Mouse (Mus musculus) kidney, embryonic 16.5 days (tissue): ENCODE results near the gene Tmem217. TPM values are rescaled to one million over a fixed set of nuclear protein-coding genes. Genes with fewer than 3 reads are reported as not detected.
A peak's percentile ranks its signal among the peaks of the same experiment; 100 is the strongest.

Experiments
- ATAC-seq: fragments of 200-750 bp; cut with Nextera tagmentation; 2 replicates; pipeline ENCODE4 v1.8.0; 2017; ENCODE audit warnings: moderate TSS enrichment; ENCODE audit not compliant: low FRiP score, low TSS enrichment
- H3K27ac ChIP-seq: fragments of 300-500 bp; sonication (generic); 2 replicates; pipeline ENCODE4 v1.5.1; 2014; ENCODE audit warnings: low read length
- H3K27me3 ChIP-seq: fragments of 300-500 bp; sonication (generic); 2 replicates; pipeline ENCODE4 v1.6.1; 2014; ENCODE audit warnings: low read length, control low read depth, mixed read lengths; ENCODE audit not compliant: insufficient read depth
- H3K36me3 ChIP-seq: fragments of 300-500 bp; sonication (generic); 2 replicates; pipeline ENCODE4 v1.6.1; 2014; ENCODE audit warnings: low read length, control low read depth, mixed read lengths; ENCODE audit not compliant: insufficient read depth
- H3K4me1 ChIP-seq: fragments of 300-500 bp; sonication (generic); 2 replicates; pipeline ENCODE4 v1.6.1; 2014; ENCODE audit warnings: low read length, control low read depth, mixed read lengths; ENCODE audit not compliant: insufficient read depth
- H3K4me2 ChIP-seq: fragments of 300-500 bp; sonication (generic); replicated peaks from 2 replicates; pipeline ENCODE4 v1.6.1; 2014; ENCODE audit warnings: low read depth, low read length
- H3K4me3 ChIP-seq: fragments of 300-500 bp; sonication (generic); 2 replicates; pipeline ENCODE4 v1.5.1; 2014; ENCODE audit warnings: mild to moderate bottlenecking, low read length
- H3K9ac ChIP-seq: fragments of 300-500 bp; sonication (generic); replicated peaks from 2 replicates; pipeline ENCODE4 v1.6.1; 2014; ENCODE audit warnings: low read length
- H3K9me3 ChIP-seq: fragments of 300-500 bp; sonication (generic); 2 replicates; pipeline ENCODE4 v1.6.1; 2016; ENCODE audit warnings: low read length, control low read depth
- WGBS: fragments of 180-500 bp; shearing (Covaris S2); extraction: QIAGEN DNeasy Blood & Tissue Kit; methylation state at CpG from one replicate; pipeline ENCODE4 v1.1.7; 2014; 5-methylcytosine and 5-hydroxymethylcytosine counted together
- polyA plus RNA-seq: library from polyadenylated mRNA; unstranded; fragments of >200 nt; fragmentation: Nextera tagmentation; extraction: Ambion mirVana; gene quantifications from 2 replicates; pipeline ENCODE4 v1.2.1, GENCODE M21; 2015

Gene Tmem217
- polyA plus RNA-seq, 1 experiment from 2014 or later = 0.79 TPM

GRCm38 (mm10) chr17:29513044-29513730, 39.0 kb downstream of the Tmem217 start:
- WGBS = 23% methylated on average over 13 of the region's 13 CpGs
- Histone ChIP-seq H3K4me1 (peaks cover 3% of the 10 kb centered on the region; the same call in 1 of the 2 replicates), H3K4me3 (no peak overlapping the region), H3K4me2 (no peak overlapping the region), H3K27ac (no peak overlapping the region), H3K9ac (peak overlapping the region; percentile 50; the same call in 1 of the 2 replicates), H3K36me3 (no peaks in the 10 kb centered on the region), H3K9me3 (no peaks in the 10 kb centered on the region), H3K27me3 (no peaks in the 10 kb centered on the region)
- ATAC-seq = peak; percentile 82

GRCm38 (mm10) chr17:29510691-29511090, 41.5 kb downstream of the Tmem217 start:
- ATAC-seq = no peak
- Histone ChIP-seq H3K9me3 (no peaks in the 10 kb centered on the region), H3K4me2 (no peak overlapping the region), H3K4me3 (no peak overlapping the region), H3K27ac (no peak overlapping the region), H3K36me3 (no peaks in the 10 kb centered on the region), H3K4me1 (peaks cover 3% of the 10 kb centered on the region; the same call in 1 of the 2 replicates), H3K9ac (no peak overlapping the region), H3K27me3 (no peaks in the 10 kb centered on the region)
- 52% methylated on average over 8 of the region's 8 CpGs for WGBS

GRCm38 (mm10) chr17:29508927-29509608, 43.1 kb downstream of the Tmem217 start:
- Histone ChIP-seq H3K4me2 (no peak overlapping the region), H3K27ac (no peak overlapping the region), H3K9me3 (no peaks in the 10 kb centered on the region), H3K4me3 (no peak overlapping the region), H3K27me3 (no peaks in the 10 kb centered on the region), H3K4me1 (peaks cover 3% of the 10 kb centered on the region; the same call in 1 of the 2 replicates), H3K36me3 (no peaks in the 10 kb centered on the region), H3K9ac (no peak overlapping the region)
- no peak for ATAC-seq
- 71% methylated on average over 12 of the region's 12 CpGs for WGBS

GRCm38 (mm10) chr17:29503700-29504099, 48.5 kb downstream of the Tmem217 start:
- H3K27me3 ChIP-seq = no peaks in the 10 kb centered on the region
- no peaks in the 10 kb centered on the region for H3K36me3 ChIP-seq
- H3K4me2 ChIP-seq = peak overlapping the region; percentile 51; the same call in 1 of the 2 replicates
- no peak overlapping the region for H3K4me3 ChIP-seq
- WGBS = 84% methylated on average over 5 of the region's 5 CpGs
- no peak overlapping the region for H3K9ac ChIP-seq
- H3K27ac ChIP-seq = no peak overlapping the region
- no peaks in the 10 kb centered on the region for H3K9me3 ChIP-seq
- H3K4me1 ChIP-seq = peaks cover 12% of the 10 kb centered on the region
- ATAC-seq = no peak

- Histone ChIP-seq H3K27ac (peak overlapping the region; percentile 51; the same call in 1 of the 2 replicates), H3K36me3 (no peaks in the 10 kb centered on the region), H3K27me3 (no peaks in the 10 kb centered on the region), H3K4me1 (peaks cover 12% of the 10 kb centered on the region), H3K9ac (peak overlapping the region; percentile 32; the same call in 1 of the 2 replicates), H3K4me2 (peak overlapping the region; percentile 51), H3K4me3 (peak overlapping the region; percentile 32), H3K9me3 (no peaks in the 10 kb centered on the region)
- WGBS = 12% methylated on average over 32 of the region's 32 CpGs
- no peak for ATAC-seq
These were observed 49.2 kb downstream of the Tmem217 start for GRCm38 (mm10) chr17:29502669-29503665.

GRCm38 (mm10) chr17:29502005-29502668, 50.0 kb downstream of the Tmem217 start:
- no peak for ATAC-seq
- Histone ChIP-seq H3K27ac (peak overlapping the region; percentile 40; the same call in 1 of the 2 replicates), H3K9me3 (no peaks in the 10 kb centered on the region), H3K4me3 (no peak overlapping the region), H3K4me2 (peak overlapping the region; percentile 51), H3K4me1 (peaks cover 12% of the 10 kb centered on the region), H3K27me3 (no peaks in the 10 kb centered on the region), H3K9ac (no peak overlapping the region), H3K36me3 (no peaks in the 10 kb centered on the region)
- WGBS = 66% methylated on average over 7 of the region's 7 CpGs

- H3K4me3 ChIP-seq = no peak overlapping the region
- no peak overlapping the region for H3K27ac ChIP-seq
- ATAC-seq = peak; percentile 35; the same call in 1 of the 2 replicates
- H3K9me3 ChIP-seq = no peaks in the 10 kb centered on the region
- no peaks in the 10 kb centered on the region for H3K36me3 ChIP-seq
- peaks cover 12% of the 10 kb centered on the region for H3K4me1 ChIP-seq
- H3K4me2 ChIP-seq = no peak overlapping the region
- no peak overlapping the region for H3K9ac ChIP-seq
- no peaks in the 10 kb centered on the region for H3K27me3 ChIP-seq
- 70% methylated on average over 17 of the region's 17 CpGs for WGBS
These were observed 51.2 kb downstream of the Tmem217 start for GRCm38 (mm10) chr17:29500802-29501469.

GRCm38 (mm10) chr17:29500243-29500740, 51.9 kb downstream of the Tmem217 start:
- H3K9me3 ChIP-seq = no peaks in the 10 kb centered on the region
- no peak overlapping the region for H3K4me3 ChIP-seq
- peaks cover 12% of the 10 kb centered on the region for H3K4me1 ChIP-seq
- H3K4me2 ChIP-seq = no peak overlapping the region
- 83% methylated on average over 7 of the region's 7 CpGs for WGBS
- no peak overlapping the region for H3K27ac ChIP-seq
- no peaks in the 10 kb centered on the region for H3K36me3 ChIP-seq
- H3K9ac ChIP-seq = no peak overlapping the region
- no peak for ATAC-seq
- no peaks in the 10 kb centered on the region for H3K27me3 ChIP-seq
